Mouse (Mus musculus) adrenal gland, postnatal 36 days (tissue): ENCODE measurements around the gene Gnao1. TPM values are rescaled to one million over a fixed set of nuclear protein-coding genes. Genes with fewer than 3 reads are reported as not detected.
A peak's percentile ranks its signal among the peaks of the same experiment; 100 is the strongest.

Source experiments
- DNase-seq, 2 experiments: peaks; one replicate each; pipeline ENCODE4 v3.0.0; 2021; ENCODE audit warnings: mixed read lengths in 1 of 2
- total RNA-seq, 2 experiments: library from RNA; stranded (reverse); gene quantifications; 2 replicates each; pipeline ENCODE4 v1.2.3; 2021

Gnao1 gene
- total RNA-seq, 2 experiments from 2014 or later, result 24.6 to 27.8 TPM

- DNase-seq, result no peak
These were observed 83.8 kb downstream of the Gnao1 start for GRCm38 (mm10) chr8:93893556-93893955.

- DNase-seq, result no peak
These were observed 87.2 kb downstream of the Gnao1 start for GRCm38 (mm10) chr8:93896841-93897551.

- DNase-seq, result no peak
These were observed 88.8 kb downstream of the Gnao1 start for GRCm38 (mm10) chr8:93898570-93898969.

- DNase-seq, result no peak
These were observed 92.3 kb downstream of the Gnao1 start for GRCm38 (mm10) chr8:93902040-93902439.

- no peak for DNase-seq
These were observed 97.2 kb downstream of the Gnao1 start for GRCm38 (mm10) chr8:93906961-93907360.

- no peak for DNase-seq
These were observed 98.2 kb downstream of the Gnao1 start for GRCm38 (mm10) chr8:93907987-93908441.

- DNase-seq, result no peak
These were observed 98.8 kb downstream of the Gnao1 start for GRCm38 (mm10) chr8:93908546-93908945.

GRCm38 (mm10) chr8:93911715-93912555, 102.2 kb downstream of the Gnao1 start:
- no peak for DNase-seq

- DNase-seq, result peak; percentile 43 to 57
These were observed 108.2 kb downstream of the Gnao1 start for GRCm38 (mm10) chr8:93917859-93918421.

GRCm38 (mm10) chr8:93918580-93918979, 108.8 kb downstream of the Gnao1 start:
- DNase-seq, result no peak

GRCm38 (mm10) chr8:93919422-93919821, 109.7 kb downstream of the Gnao1 start:
- no peak for DNase-seq

GRCm38 (mm10) chr8:93919916-93920589, 110.3 kb downstream of the Gnao1 start:
- no peak for DNase-seq

GRCm38 (mm10) chr8:93920590-93920948, 110.8 kb downstream of the Gnao1 start:
- DNase-seq, result no peak

GRCm38 (mm10) chr8:93923897-93924334, 114.2 kb downstream of the Gnao1 start:
- no peak for DNase-seq

- no peak for DNase-seq
These were observed 115.7 kb downstream of the Gnao1 start for GRCm38 (mm10) chr8:93925513-93925912.

GRCm38 (mm10) chr8:93929233-93929632, 119.5 kb downstream of the Gnao1 start:
- no peak for DNase-seq

GRCm38 (mm10) chr8:93931336-93931735, 121.6 kb downstream of the Gnao1 start:
- no peak for DNase-seq

GRCm38 (mm10) chr8:93932873-93933272, 123.1 kb downstream of the Gnao1 start:
- DNase-seq, result peak; percentile 75 to 82

- DNase-seq, result no peak
These were observed 123.5 kb downstream of the Gnao1 start for GRCm38 (mm10) chr8:93933288-93933687.

GRCm38 (mm10) chr8:93938193-93938592, 128.4 kb downstream of the Gnao1 start:
- no peak for DNase-seq

- no peak for DNase-seq
These were observed 131.0 kb downstream of the Gnao1 start for GRCm38 (mm10) chr8:93940542-93941423.
